Mouse (Mus musculus) ES-Bruce4 (cell line): Measurements from ENCODE around the gene Cipc.

Experiments
- CTCF ChIP-seq: IDR thresholded peaks from one replicate; pipeline ENCODE4 v1.8.1; 2011; ENCODE audit warnings: low read depth, low read length
- EP300 ChIP-seq: IDR thresholded peaks from 2 replicates; pipeline ENCODE4 v1.6.1; 2011; ENCODE audit warnings: low read depth, low read length; ENCODE audit not compliant: insufficient read depth
- POLR2A ChIP-seq: IDR thresholded peaks from one replicate; pipeline ENCODE4 v1.8.1; 2011; ENCODE audit warnings: low read length; ENCODE audit not compliant: insufficient read depth

- TF ChIP-seq EP300 (no peak), POLR2A (no peak), CTCF (no peak)
These were observed 41.0 kb upstream of the Cipc start for GRCm38 (mm10) chr12:86905876-86906275.
